Mouse (Mus musculus): ENCODE results near the gene Prrg4.
"Not testable (repeated sequence)": the region's sequence is repeated elsewhere in the genome, so short reads cannot be mapped to it uniquely, and the experiment has no call there.

The Prrg4 gene

DNA sequence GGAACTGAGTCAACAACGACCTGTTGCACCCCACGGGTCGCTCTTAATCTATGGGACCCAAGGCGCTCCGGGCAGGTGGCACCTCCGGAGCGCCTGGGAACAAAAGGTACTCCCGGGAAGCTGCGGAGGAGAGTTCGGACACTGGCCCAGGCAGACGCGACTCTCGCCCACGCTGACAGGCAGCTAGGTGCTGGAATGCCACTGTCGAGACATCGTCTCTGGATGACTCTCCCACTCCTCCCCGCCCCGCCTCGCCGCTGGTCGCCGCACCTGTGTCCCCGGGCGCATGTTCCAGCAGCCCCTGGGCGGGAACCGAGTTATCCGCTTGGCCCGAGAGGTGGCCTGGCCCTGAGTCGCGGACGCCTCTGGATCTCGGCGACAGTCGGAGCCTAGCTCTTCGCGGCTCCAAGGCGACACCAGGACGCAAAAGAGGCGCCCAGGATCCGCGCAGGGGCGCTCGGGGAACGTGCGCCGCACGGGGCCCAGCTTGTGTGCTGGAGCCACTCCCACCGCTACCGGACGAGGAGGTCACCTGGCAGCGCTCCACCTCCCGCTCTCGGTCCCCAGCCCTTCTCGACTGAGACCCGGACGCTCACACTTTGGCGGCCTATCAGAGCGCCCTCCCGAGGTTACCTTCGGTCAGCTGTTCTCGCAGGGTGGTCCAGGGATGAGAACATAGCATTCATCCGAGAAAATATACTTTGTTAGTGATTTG is at the start of gene Prrg4:
TSS of gene Prrg4 (minus strand) at position 601 of the 715 bp plus-strand sequence.
- in situ Hi-C loops (cut with MboI; ENCODE audit: low pct_unique_long_range_greater_than_20kb in 1 of 2, low sequenced_read_pairs in 2 of 2, unreplicated experiment in 1 of 2): no loop called here

GRCm38 (mm10) chr2:104887882-104888566 is 38.3 kb upstream of the Prrg4 start:
- in situ Hi-C loops (cut with MboI; ENCODE audit: low pct_unique_long_range_greater_than_20kb in 1 of 2, low sequenced_read_pairs in 2 of 2, unreplicated experiment in 1 of 2): no loop called here

- in situ Hi-C loops (cut with MboI; ENCODE audit: low pct_unique_long_range_greater_than_20kb in 1 of 2, low sequenced_read_pairs in 2 of 2, unreplicated experiment in 1 of 2): not testable (repeated sequence)
Observed at GRCm38 (mm10) chr2:104887331-104887730, 37.7 kb upstream of the Prrg4 start.

DNA sequence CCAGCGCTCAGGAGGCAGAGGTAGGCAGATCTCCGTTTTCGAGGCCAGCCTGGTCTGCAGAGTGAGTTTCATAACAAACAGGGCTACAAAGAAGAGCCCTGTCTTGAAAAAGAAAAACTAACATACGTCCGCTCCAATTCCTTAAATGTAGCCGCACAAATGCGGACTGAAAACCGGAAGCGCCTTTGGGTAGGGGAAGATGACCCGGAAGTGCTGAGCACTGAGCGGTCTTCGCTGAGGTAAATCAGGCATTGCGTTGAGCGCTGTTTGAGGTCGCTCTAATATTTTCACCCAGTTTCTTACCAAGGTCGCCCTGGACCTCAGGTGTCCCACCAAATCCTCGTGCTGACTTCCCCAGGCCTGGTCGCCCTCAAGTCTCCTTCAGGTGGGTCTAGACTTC is 36.4 kb upstream of the Prrg4 start:
- in situ Hi-C loops (cut with MboI; ENCODE audit: low pct_unique_long_range_greater_than_20kb in 1 of 2, low sequenced_read_pairs in 2 of 2, unreplicated experiment in 1 of 2): no loop called here

- in situ Hi-C loops (cut with MboI; ENCODE audit: low pct_unique_long_range_greater_than_20kb in 1 of 2, low sequenced_read_pairs in 2 of 2, unreplicated experiment in 1 of 2): no loop called here
Observed at GRCm38 (mm10) chr2:104878794-104879193, 29.1 kb upstream of the Prrg4 start.

GRCm38 (mm10) chr2:104869101-104869500 is 19.4 kb upstream of the Prrg4 start:
- in situ Hi-C loops (cut with MboI; ENCODE audit: low pct_unique_long_range_greater_than_20kb in 1 of 2, low sequenced_read_pairs in 2 of 2, unreplicated experiment in 1 of 2): no loop called here

GRCm38 (mm10) chr2:104867282-104867855 is 17.7 kb upstream of the Prrg4 start, which contains the start of gene Ccdc73:
Ccdc73 (plus strand) TSS chr2:104867805.
- in situ Hi-C loops (cut with MboI; ENCODE audit: low pct_unique_long_range_greater_than_20kb in 1 of 2, low sequenced_read_pairs in 2 of 2, unreplicated experiment in 1 of 2): no loop called here

GRCm38 (mm10) chr2:104864176-104864860 is 14.6 kb upstream of the Prrg4 start:
- in situ Hi-C loops (cut with MboI; ENCODE audit: low pct_unique_long_range_greater_than_20kb in 1 of 2, low sequenced_read_pairs in 2 of 2, unreplicated experiment in 1 of 2): no loop called here

DNA sequence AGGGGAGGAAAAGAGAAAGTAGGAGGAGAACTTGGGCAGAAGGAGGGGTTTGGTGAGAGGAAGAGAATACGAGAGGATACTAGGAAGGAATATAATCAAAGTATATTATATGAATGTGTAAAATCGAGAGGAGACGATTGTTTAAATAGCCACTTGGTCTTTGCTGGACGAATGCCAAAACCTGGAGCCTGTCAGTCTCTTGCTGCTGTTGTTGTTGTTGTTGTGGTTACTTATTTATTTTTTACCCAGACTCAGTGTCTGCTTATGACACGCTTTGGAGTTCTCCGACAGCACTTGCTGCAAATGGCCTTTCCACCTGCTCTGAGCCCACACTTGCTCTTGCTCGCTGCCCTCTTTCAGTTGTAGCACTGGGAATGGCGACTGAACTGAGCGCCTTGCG is 10.8 kb upstream of the Prrg4 start:
- in situ Hi-C loops (cut with MboI; ENCODE audit: low pct_unique_long_range_greater_than_20kb in 1 of 2, low sequenced_read_pairs in 2 of 2, unreplicated experiment in 1 of 2): no loop called here

- in situ Hi-C loops (cut with MboI; ENCODE audit: low pct_unique_long_range_greater_than_20kb in 1 of 2, low sequenced_read_pairs in 2 of 2, unreplicated experiment in 1 of 2): no loop called here
Observed at GRCm38 (mm10) chr2:104859060-104859459, 9.4 kb upstream of the Prrg4 start.

DNA sequence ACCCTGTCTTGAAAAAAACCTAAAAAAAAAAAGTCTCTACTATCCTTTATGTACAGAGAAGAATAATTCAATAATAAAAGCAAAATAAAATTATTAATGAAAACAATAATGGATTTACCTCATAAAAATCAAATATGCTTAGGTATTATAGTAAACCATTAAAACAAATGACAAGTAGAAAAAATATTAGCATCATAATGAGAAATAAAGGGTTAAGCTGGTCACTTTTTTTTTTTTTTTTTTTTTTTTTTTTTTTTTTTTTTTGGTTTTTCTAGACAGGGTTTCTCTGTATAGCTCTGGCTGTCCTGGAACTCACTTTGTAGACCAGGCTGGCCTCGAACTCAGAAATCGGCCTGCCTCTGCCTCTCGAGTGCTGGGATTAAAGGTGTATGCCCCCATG is 8.4 kb upstream of the Prrg4 start:
- in situ Hi-C loops (cut with MboI; ENCODE audit: low pct_unique_long_range_greater_than_20kb in 1 of 2, low sequenced_read_pairs in 2 of 2, unreplicated experiment in 1 of 2): not testable (repeated sequence)

GRCm38 (mm10) chr2:104856218-104856617 is 6.5 kb upstream of the Prrg4 start:
- in situ Hi-C loops (cut with MboI; ENCODE audit: low pct_unique_long_range_greater_than_20kb in 1 of 2, low sequenced_read_pairs in 2 of 2, unreplicated experiment in 1 of 2): no loop called here

GRCm38 (mm10) chr2:104855732-104856131 is 6.1 kb upstream of the Prrg4 start:
- in situ Hi-C loops (cut with MboI; ENCODE audit: low pct_unique_long_range_greater_than_20kb in 1 of 2, low sequenced_read_pairs in 2 of 2, unreplicated experiment in 1 of 2): no loop called here

DNA sequence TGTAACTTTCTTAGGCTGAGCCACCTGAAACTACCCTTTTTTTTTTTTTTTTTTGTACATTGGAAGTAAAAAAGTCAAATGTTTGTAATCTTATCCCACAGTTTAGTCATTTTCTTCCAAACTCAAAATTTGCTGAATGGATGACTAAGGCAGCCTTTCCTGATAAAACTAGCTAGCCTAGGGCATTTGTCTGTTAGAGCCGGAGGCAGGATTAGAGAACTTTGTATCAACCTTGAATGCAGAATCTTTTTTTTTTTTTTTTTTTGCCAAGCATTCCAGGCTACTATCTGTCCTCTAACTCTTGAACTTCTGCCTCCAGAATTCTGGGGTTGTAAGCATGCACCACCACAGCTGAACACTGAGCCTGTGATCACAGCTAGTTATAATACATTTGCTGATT is 5.2 kb upstream of the Prrg4 start:
- in situ Hi-C loops (cut with MboI; ENCODE audit: low pct_unique_long_range_greater_than_20kb in 1 of 2, low sequenced_read_pairs in 2 of 2, unreplicated experiment in 1 of 2): no loop called here

DNA sequence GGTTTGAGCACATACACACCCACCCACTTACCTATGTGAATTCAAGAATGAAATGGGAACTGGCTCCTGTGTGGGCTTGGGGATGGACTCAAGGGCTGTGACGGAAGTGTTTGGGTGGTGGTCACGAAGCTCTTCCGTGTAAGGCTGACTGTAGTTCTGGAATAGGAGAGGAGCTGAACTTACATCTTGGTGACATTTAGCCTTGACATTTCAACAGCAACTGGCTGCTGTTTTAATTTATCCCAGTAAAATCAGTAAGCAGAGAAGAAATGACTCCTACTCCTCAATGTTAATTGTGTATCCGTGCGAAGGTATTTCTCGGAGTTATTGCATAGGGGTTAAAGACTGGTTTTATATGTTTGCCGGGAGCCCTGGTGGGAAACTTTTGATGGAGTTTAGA is 2.9 kb upstream of the Prrg4 start:
- in situ Hi-C loops (cut with MboI; ENCODE audit: low pct_unique_long_range_greater_than_20kb in 1 of 2, low sequenced_read_pairs in 2 of 2, unreplicated experiment in 1 of 2): no loop called here

DNA sequence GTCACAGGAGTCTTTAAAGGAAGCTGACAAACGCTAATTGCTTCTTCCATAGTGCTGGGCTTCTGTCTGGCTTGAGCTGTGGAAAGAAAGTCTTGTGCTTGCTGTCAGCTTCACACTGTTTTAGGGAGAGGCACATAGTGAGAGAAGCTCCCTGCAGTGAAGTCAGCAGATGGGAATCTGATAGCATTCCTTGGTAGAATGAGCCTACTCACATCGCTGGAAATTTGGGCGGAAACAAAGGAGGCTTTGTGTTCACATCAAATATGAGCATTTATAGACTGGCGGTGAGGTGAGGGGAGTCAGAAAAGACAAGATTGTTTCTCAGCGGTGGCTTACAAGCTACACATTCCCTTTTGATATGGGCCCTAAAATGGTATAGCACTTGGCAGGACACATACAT is 2.0 kb upstream of the Prrg4 start:
- in situ Hi-C loops (cut with MboI; ENCODE audit: low pct_unique_long_range_greater_than_20kb in 1 of 2, low sequenced_read_pairs in 2 of 2, unreplicated experiment in 1 of 2): no loop called here

GRCm38 (mm10) chr2:104849991-104850359 is 299 bp upstream of the Prrg4 start:
- in situ Hi-C loops (cut with MboI; ENCODE audit: low pct_unique_long_range_greater_than_20kb in 1 of 2, low sequenced_read_pairs in 2 of 2, unreplicated experiment in 1 of 2): no loop called here

GRCm38 (mm10) chr2:104848235-104849161 is 1.2 kb downstream of the Prrg4 start:
- in situ Hi-C loops (cut with MboI; ENCODE audit: low pct_unique_long_range_greater_than_20kb in 1 of 2, low sequenced_read_pairs in 2 of 2, unreplicated experiment in 1 of 2): no loop called here

All from mouse embryonic stem cell (cell line).